Mouse (Mus musculus) CH12.LX (cell line): ENCODE data around the gene Wnt3a. TPM values are rescaled to one million over a fixed set of nuclear protein-coding genes. Genes with fewer than 3 reads are reported as not detected.

Source experiments
- DNase-seq: peaks from one replicate; pipeline ENCODE4 v3.0.0-alpha.2; 2013; ENCODE audit errors: extremely low read depth
- H3K27ac ChIP-seq: 2 replicates; pipeline ENCODE4 v1.5.1; 2012; ENCODE audit warnings: low read depth, mild to moderate bottlenecking, control low read depth, moderate library complexity; ENCODE audit not compliant: insufficient read depth
- H3K27me3 ChIP-seq: replicated peaks from 2 replicates; pipeline ENCODE3; 2012; ENCODE audit warnings: inconsistent platforms
- H3K36me3 ChIP-seq, 2 experiments: replicated peaks in 1 of 2; 2 replicates each; pipeline versions ENCODE3 to v1.6.1; 2012; ENCODE audit warnings: inconsistent platforms in 1 of 2, low read length in 1 of 2, mild to moderate bottlenecking in 1 of 2, mixed read lengths in 1 of 2, moderate library complexity in 1 of 2; ENCODE audit not compliant: control insufficient read depth in 1 of 2, insufficient read depth in 1 of 2
- H3K4me1 ChIP-seq, 2 experiments: 2 replicates each; pipeline ENCODE4 v1.6.1; 2012; ENCODE audit warnings: inconsistent platforms in 1 of 2, moderate library complexity in 1 of 2; ENCODE audit not compliant: insufficient read depth in 2 of 2, control insufficient read depth in 1 of 2
- H3K4me2 ChIP-seq: 2 replicates; pipeline ENCODE4 v1.6.1; 2012; ENCODE audit warnings: low read depth, mild to moderate bottlenecking, control low read depth; ENCODE audit not compliant: poor library complexity, insufficient read depth, severe bottlenecking
- H3K4me3 ChIP-seq, 3 experiments: fragments of 150-350 bp in 1 of 3; sonication (generic) in 1 of 3; replicated peaks in 1 of 3; 2 replicates each; pipeline versions ENCODE3 to v1.5.1; 2011 to 2012; ENCODE audit warnings: low read depth in 2 of 3, low read length in 2 of 3, mild to moderate bottlenecking in 2 of 3, moderate library complexity in 2 of 3, control low read depth in 1 of 3, improper control_type of control experiment in 1 of 3, inconsistent platforms in 1 of 3, mixed read lengths in 1 of 3; ENCODE audit not compliant: poor library complexity in 1 of 3
- H3K79me2 ChIP-seq: replicated peaks from 2 replicates; pipeline ENCODE4 v1.6.1; 2012; ENCODE audit warnings: mild to moderate bottlenecking, moderate library complexity; ENCODE audit not compliant: control insufficient read depth, poor library complexity, insufficient read depth, severe bottlenecking; ENCODE audit errors: extremely low read depth
- H3K9ac ChIP-seq: 2 replicates; pipeline ENCODE4 v1.6.1; 2012; ENCODE audit warnings: low read depth, mild to moderate bottlenecking, control low read depth, moderate library complexity; ENCODE audit not compliant: insufficient read depth
- H3K9me3 ChIP-seq: replicated peaks from 2 replicates; pipeline ENCODE3; 2012; ENCODE audit warnings: low read length, inconsistent platforms, mixed read lengths
- BHLHE40 ChIP-seq: IDR thresholded peaks from 2 replicates; pipeline ENCODE4 v1.6.1; 2011; ENCODE audit warnings: mild to moderate bottlenecking, low read depth, low read length, improper control_type of control experiment
- CHD1 ChIP-seq: IDR thresholded peaks from 2 replicates; pipeline ENCODE4 v1.6.1; 2012; ENCODE audit warnings: low read depth, low read length, improper control_type of control experiment, inconsistent platforms
- CHD2 ChIP-seq: IDR thresholded peaks from 2 replicates; pipeline ENCODE4 v1.6.1; 2011; ENCODE audit warnings: low read length, improper control_type of control experiment
- CTCF ChIP-seq, 2 experiments: IDR thresholded peaks in 1 of 2; conservative IDR thresholded peaks in 1 of 2; 2 replicates each; pipeline ENCODE4 v1.5.1; 2011 to 2012; ENCODE audit warnings: low read depth in 2 of 2, low read length in 2 of 2, improper control_type of control experiment in 1 of 2, inconsistent platforms in 1 of 2, mild to moderate bottlenecking in 1 of 2, moderate library complexity in 1 of 2
- E2F4 ChIP-seq: IDR thresholded peaks from 2 replicates; pipeline ENCODE4 v1.6.1; 2011; ENCODE audit warnings: low read depth, low read length, improper control_type of control experiment; ENCODE audit not compliant: insufficient replicate concordance
- EP300 ChIP-seq: IDR thresholded peaks from 2 replicates; pipeline ENCODE4 v1.6.1; 2011; ENCODE audit warnings: low read length, improper control_type of control experiment
- ETS1 ChIP-seq: conservative IDR thresholded peaks from 2 replicates; pipeline ENCODE4 v1.6.1; 2012; ENCODE audit warnings: low read depth, mild to moderate bottlenecking, inconsistent platforms, low read length, improper control_type of control experiment, moderate library complexity
- JUN ChIP-seq: IDR thresholded peaks from 2 replicates; pipeline ENCODE4 v1.6.1; 2011; ENCODE audit warnings: low read depth, mild to moderate bottlenecking, low read length, improper control_type of control experiment, moderate library complexity; ENCODE audit not compliant: insufficient read depth
- KAT2A ChIP-seq: IDR thresholded peaks from 2 replicates; pipeline ENCODE4 v1.6.1; 2012; ENCODE audit warnings: low read length, improper control_type of control experiment, inconsistent platforms; ENCODE audit not compliant: insufficient replicate concordance
- MAFK ChIP-seq: IDR thresholded peaks from 2 replicates; pipeline ENCODE4 v1.6.1; 2011; ENCODE audit warnings: low read length, improper control_type of control experiment; ENCODE audit not compliant: insufficient replicate concordance
- MAX ChIP-seq: IDR thresholded peaks from 2 replicates; pipeline ENCODE4 v1.6.1; 2011; ENCODE audit warnings: low read length, improper control_type of control experiment
- MYC ChIP-seq: IDR thresholded peaks from 2 replicates; pipeline ENCODE4 v1.6.1; 2011; ENCODE audit warnings: low read depth, mild to moderate bottlenecking, improper control_type of control experiment, low read length
- NELFE ChIP-seq: IDR thresholded peaks from 2 replicates; pipeline ENCODE4 v1.6.1; 2011; ENCODE audit warnings: low read depth, low read length, improper control_type of control experiment
- NRF1 ChIP-seq: IDR thresholded peaks from 2 replicates; pipeline ENCODE4 v1.6.1; 2014; ENCODE audit warnings: low read depth, mild to moderate bottlenecking, inconsistent platforms, low read length, improper control_type of control experiment, moderate library complexity
- PAX5 ChIP-seq: IDR thresholded peaks from 2 replicates; pipeline ENCODE4 v1.6.1; 2012; ENCODE audit warnings: low read length, inconsistent platforms, mixed read lengths
- POLR2AphosphoS2 ChIP-seq: IDR thresholded peaks from 2 replicates; pipeline ENCODE4 v1.6.1; 2011; ENCODE audit warnings: low read depth, low read length, improper control_type of control experiment
- RCOR1 ChIP-seq: conservative IDR thresholded peaks from 2 replicates; pipeline ENCODE4 v1.6.1; 2012; ENCODE audit warnings: low read depth, mild to moderate bottlenecking, inconsistent platforms, low read length, improper control_type of control experiment
- SMC3 ChIP-seq: IDR thresholded peaks from 2 replicates; pipeline ENCODE4 v1.6.1; 2011; ENCODE audit warnings: low read depth, low read length, improper control_type of control experiment
- TBP ChIP-seq: conservative IDR thresholded peaks from 2 replicates; pipeline ENCODE4 v1.6.1; 2011; ENCODE audit warnings: low read depth, low read length, improper control_type of control experiment
- ZMIZ1 ChIP-seq: IDR thresholded peaks from 2 replicates; pipeline ENCODE4 v1.6.1; 2012; ENCODE audit warnings: low read depth, mild to moderate bottlenecking, inconsistent platforms, low read length, improper control_type of control experiment
- ZNF384 ChIP-seq: IDR thresholded peaks from 2 replicates; pipeline ENCODE4 v1.6.1; 2012; ENCODE audit warnings: low read depth, low read length, improper control_type of control experiment, inconsistent platforms
- dilution Hi-C: fragments of 300-500 bp; cut with MboI; formaldehyde crosslinking; loops from 2 replicates; pipeline ENCODE4 v1.14.3; 2020; ENCODE audit warnings: low sequenced_read_pairs; ENCODE audit not compliant: extremely low pct_unique_long_range_greater_than_20kb, extremely low pct_ligation_motif_present
- in situ Hi-C: fragments of 300-500 bp; cut with MboI; formaldehyde crosslinking; loops from 3 replicates; pipeline ENCODE4 v1.14.3; 2019; ENCODE audit warnings: low sequenced_read_pairs, low pct_ligation_motif_present, low pct_unique_long_range_greater_than_20kb, mixed read lengths
- polyA plus RNA-seq: library from polyadenylated mRNA; unstranded; fragments of >175 nt; gene quantifications from 2 replicates; pipeline ENCODE4 v1.2.1, GENCODE M21; 2012; ENCODE audit warnings: low read depth; ENCODE audit not compliant: insufficient read length
- total RNA-seq, 2 experiments: library from RNA; depleted of rRNA; stranded (reverse); fragments of 300-350 nt in 1 of 2; fragments of >200 nt in 1 of 2; gene quantifications; 2 replicates each; pipeline ENCODE4 v1.2.3; 2012 to 2014

Gene Wnt3a
- total and polyA plus RNA-seq, 3 experiments = not detected

DNA sequence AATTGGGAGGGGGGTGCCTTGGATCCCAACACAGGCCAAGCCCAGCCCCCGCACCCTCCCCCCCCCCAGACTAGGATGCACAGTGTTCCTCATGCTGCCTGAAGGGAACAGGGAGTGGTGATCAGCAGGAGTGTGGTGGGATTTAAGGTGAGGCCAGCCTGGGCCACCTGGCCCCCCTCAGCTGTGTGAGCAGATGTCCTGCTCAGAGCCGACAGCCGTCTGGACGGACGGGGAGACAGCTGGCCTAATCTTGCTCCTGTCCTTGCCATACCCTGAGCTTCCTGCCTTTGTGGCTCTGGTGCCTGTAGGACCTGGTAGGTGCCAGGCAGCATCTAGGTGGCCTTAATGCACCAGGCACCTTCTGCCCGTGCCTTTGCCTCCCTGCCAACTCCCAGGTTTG, 21.5 kb upstream of the Wnt3a start:
- peaks cover 100% of the 10 kb centered on the region for H3K27me3 ChIP-seq
- in situ Hi-C loops = loop anchor here (5.0 to 10.0 kb wide), 2 partner anchors 53 to 170 kb away; no protein-coding TSS in a partner anchor
- no peak overlapping the region for H3K27ac ChIP-seq
- H3K36me3 ChIP-seq = no peaks in the 10 kb centered on the region
- no peak overlapping the region for H3K9ac ChIP-seq
- dilution Hi-C loops = no loop called here
- no peaks in the 10 kb centered on the region for H3K79me2 ChIP-seq
- no peak for DNase-seq
- peaks cover 10% of the 10 kb centered on the region for H3K9me3 ChIP-seq
- no peak for TF ChIP-seq NELFE
- no peak for TF ChIP-seq POLR2AphosphoS2
- TF ChIP-seq MYC = no peak
- TF ChIP-seq MAFK = no peak
- TF ChIP-seq MAX = no peak
- TF ChIP-seq PAX5 = no peak
- no peak for TF ChIP-seq SMC3
- no peak for TF ChIP-seq KAT2A
- H3K4me2 ChIP-seq = no peak overlapping the region
- H3K4me3 ChIP-seq = no peak overlapping the region
- H3K4me1 ChIP-seq = peaks cover 0 to 6% of the 10 kb centered on the region in 2 experiments; a peak in 2 of 4 replicates

DNA sequence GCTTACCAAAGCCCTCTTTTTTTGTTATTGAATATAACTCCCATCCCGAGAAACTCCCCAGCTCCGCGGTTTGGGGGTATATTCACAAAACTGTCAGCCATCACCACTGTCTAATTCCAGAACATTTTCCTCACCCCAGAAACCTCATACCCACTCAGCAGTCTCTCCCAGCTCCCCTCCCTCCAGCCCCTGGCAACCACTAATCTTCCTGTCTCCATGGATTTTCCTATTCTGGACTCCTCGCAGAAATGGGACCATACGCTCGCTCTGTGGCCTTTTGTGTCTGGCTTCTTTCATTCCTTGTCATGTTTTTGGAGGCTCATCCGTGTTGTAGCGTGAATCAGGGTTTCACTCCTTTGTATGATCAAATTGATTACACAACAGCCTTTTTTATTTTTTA, 19.4 kb upstream of the Wnt3a start:
- TF ChIP-seq JUN (no peak), POLR2AphosphoS2 (no peak), ETS1 (no peak), EP300 (no peak), PAX5 (no peak), ZMIZ1 (no peak), RCOR1 (no peak), TBP (no peak), NRF1 (no peak), CHD1 (no peak), BHLHE40 (no peak), SMC3 (no peak), CTCF (conservative IDR thresholded peaks at IDR 0.05 in 1 of 2, IDR thresholded peaks at IDR 0.05 in 1 of 2; ENCODE audit: low read depth in 2 of 2, low read length in 2 of 2) (no peak), CHD2 (no peak), E2F4 (no peak), ZNF384 (no peak)
- Histone ChIP-seq H3K9me3 (peaks cover 13% of the 10 kb centered on the region), H3K9ac (no peak overlapping the region), H3K27ac (no peak overlapping the region), H3K4me2 (no peak overlapping the region), H3K79me2 (no peaks in the 10 kb centered on the region), H3K4me3 (no peak overlapping the region), H3K27me3 (peaks cover 96% of the 10 kb centered on the region), H3K4me1 (peaks cover 0 to 6% of the 10 kb centered on the region in 2 experiments; a peak in 2 of 4 replicates), H3K36me3 (no peaks in the 10 kb centered on the region)
- in situ Hi-C loops (loop anchor here (5.0 to 10.0 kb wide), 2 partner anchors 55 to 172 kb away; no protein-coding TSS in a partner anchor), dilution Hi-C loops (no loop called here)
- no peak for DNase-seq
